Mouse (Mus musculus) ES-E14 (cell line): ENCODE data around the gene Ccr1l1. TPM values are rescaled to one million over a fixed set of nuclear protein-coding genes. Genes with fewer than 3 reads are reported as not detected.

Source experiments
- DNase-seq: peaks from one replicate; pipeline ENCODE4 v3.0.0-alpha.2; 2013; ENCODE audit warnings: low read depth, low spot score
- H3K27ac ChIP-seq: 2 replicates; pipeline ENCODE4 v1.5.1; 2012; ENCODE audit warnings: low read depth, mild to moderate bottlenecking, low read length, moderate library complexity, mixed read lengths; ENCODE audit not compliant: poor library complexity, insufficient read depth, severe bottlenecking
- H3K36me3 ChIP-seq: 2 replicates; pipeline ENCODE4 v1.6.1; 2012; ENCODE audit warnings: mild to moderate bottlenecking, low read length, moderate library complexity, mixed read lengths; ENCODE audit not compliant: control insufficient read depth, poor library complexity, insufficient read depth, severe bottlenecking
- H3K4me1 ChIP-seq, 2 experiments: fragments of 150-350 bp in 1 of 2; sonication (generic) in 1 of 2; 2 replicates each; pipeline ENCODE4 v1.6.1; 2012; ENCODE audit warnings: low read length in 2 of 2, mild to moderate bottlenecking in 1 of 2, mixed read lengths in 1 of 2; ENCODE audit not compliant: control insufficient read depth in 2 of 2, insufficient read depth in 2 of 2, poor library complexity in 1 of 2
- H3K4me3 ChIP-seq, 2 experiments: fragments of 150-350 bp in 1 of 2; sonication (generic) in 1 of 2; 2 replicates each; pipeline ENCODE4 v1.5.1; 2012; ENCODE audit warnings: low read length in 2 of 2, low read depth in 1 of 2, mild to moderate bottlenecking in 1 of 2, mixed read lengths in 1 of 2; ENCODE audit not compliant: insufficient read depth in 1 of 2, poor library complexity in 1 of 2, severe bottlenecking in 1 of 2
- H3K9ac ChIP-seq: 2 replicates; pipeline ENCODE4 v1.6.1; 2012; ENCODE audit warnings: low read depth, mild to moderate bottlenecking, low read length, mixed read lengths; ENCODE audit not compliant: poor library complexity, insufficient read depth, severe bottlenecking
- H3K9me3 ChIP-seq: fragments of 150-350 bp; sonication (generic); 2 replicates; pipeline ENCODE4 v1.6.1; 2012; ENCODE audit warnings: low read depth, mild to moderate bottlenecking, low read length; ENCODE audit not compliant: control insufficient read depth, insufficient read depth
- CHD2 ChIP-seq: IDR thresholded peaks from 2 replicates; pipeline ENCODE4 v1.6.1; 2014; ENCODE audit warnings: mild to moderate bottlenecking, low read depth, low read length, inconsistent platforms
- HCFC1 ChIP-seq: IDR thresholded peaks from 2 replicates; pipeline ENCODE4 v1.6.1; 2012; ENCODE audit warnings: low read length, inconsistent platforms, borderline replicate concordance; ENCODE audit not compliant: insufficient read depth
- MAFK ChIP-seq: IDR thresholded peaks from 2 replicates; pipeline ENCODE4 v1.6.1; 2014; ENCODE audit warnings: mild to moderate bottlenecking, low read depth, low read length, inconsistent platforms; ENCODE audit not compliant: insufficient read depth
- ZC3H11A ChIP-seq: IDR thresholded peaks from 2 replicates; pipeline ENCODE4 v1.6.1; 2012; ENCODE audit warnings: low read depth, mild to moderate bottlenecking, inconsistent platforms, low read length, borderline replicate concordance
- ZNF384 ChIP-seq: IDR thresholded peaks from 2 replicates; pipeline ENCODE4 v1.6.1; 2012; ENCODE audit warnings: low read depth, low read length, inconsistent platforms
- in situ Hi-C, 2 experiments: fragments of 600-800 bp; cut with MboI; formaldehyde crosslinking; loops; one replicate each; pipeline ENCODE4 v1.15.1; 2025; ENCODE audit warnings: low sequenced_read_pairs in 2 of 2, inconsistent platforms in 1 of 2; ENCODE audit not compliant: unreplicated experiment in 2 of 2
- total RNA-seq: library from RNA; depleted of rRNA; stranded (reverse); fragments of 300-350 nt; gene quantifications from 2 replicates; pipeline ENCODE4 v1.2.3, GENCODE M21; 2012; rRNA removed

The Ccr1l1 gene
- total RNA-seq, 1 experiment: not detected

DNA sequence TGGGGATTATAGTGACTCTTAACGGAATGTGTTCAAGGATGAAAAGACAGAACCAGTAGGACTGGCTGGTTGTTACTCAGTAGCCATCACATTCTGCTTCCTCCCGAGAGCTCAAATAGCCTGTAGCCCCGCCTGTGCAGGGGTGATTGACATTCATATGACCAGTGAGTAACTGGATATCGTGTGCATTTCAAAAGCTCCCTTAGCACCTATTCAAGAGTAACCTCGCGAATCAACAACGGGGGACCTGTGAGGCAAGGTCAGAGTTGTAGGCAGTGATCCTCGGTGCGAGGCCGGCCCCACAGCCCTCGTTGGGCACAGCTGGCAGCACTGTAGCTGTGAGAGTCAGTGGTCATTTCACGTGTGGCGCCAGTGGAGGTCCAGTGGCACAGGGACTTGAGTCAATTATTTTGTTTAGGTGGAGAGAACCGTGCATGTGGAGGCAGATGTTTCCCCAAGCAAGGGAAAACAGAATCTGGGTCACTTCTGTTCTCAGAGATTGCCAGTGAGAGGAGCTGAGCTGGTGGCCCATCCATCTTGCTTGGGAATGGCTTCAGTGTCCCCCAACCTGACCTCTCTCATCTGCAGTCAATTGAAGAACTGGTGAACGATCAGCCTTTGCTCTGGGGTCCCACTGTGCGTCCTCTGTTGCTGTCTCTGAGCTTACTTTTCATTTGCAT, 50.8 kb downstream of the Ccr1l1 start:
- Histone ChIP-seq H3K36me3 (peaks cover 9% of the 10 kb centered on the region; the same call in 1 of the 2 replicates), H3K4me3 (no peak overlapping the region), H3K9ac (no peak overlapping the region), H3K27ac (no peak overlapping the region; the same call in 1 of the 2 replicates), H3K9me3 (peaks cover 54% of the 10 kb centered on the region), H3K4me1 (no peaks in the 10 kb centered on the region)
- in situ Hi-C loops: no loop called here
- TF ChIP-seq ZC3H11A (no peak), MAFK (no peak), ZNF384 (no peak), HCFC1 (no peak), CHD2 (no peak)
- no peak for DNase-seq

Other genes starting within 250 kb of the Ccr1l1 start
- 0.16 and 1.3 TPM in 2 replicates for gene Cxcr6, start 171.9 kb downstream of the Ccr1l1 start, total RNA-seq
- gene Fyco1, start 126.5 kb downstream of the Ccr1l1 start, total RNA-seq: 7.9 and 11.8 TPM in 2 replicates
- gene Xcr1, start 116.4 kb downstream of the Ccr1l1 start, total RNA-seq: 0.05 and 0.09 TPM in 2 replicates
- gene Ccr1, start 9.7 kb downstream of the Ccr1l1 start, total RNA-seq: not detected in 2 replicates
- not detected in 2 replicates for gene Ccr3, start 43.6 kb upstream of the Ccr1l1 start, total RNA-seq
- gene Ccr2, start 123.5 kb upstream of the Ccr1l1 start, total RNA-seq: not detected in 2 replicates
- gene Ccr5, start 143.1 kb upstream of the Ccr1l1 start, total RNA-seq: not detected in 2 replicates